Mouse (Mus musculus): Measurements from ENCODE around the gene Gm21905. TPM values are rescaled to one million over a fixed set of nuclear protein-coding genes. Genes with fewer than 3 reads are reported as not detected.

Gene Gm21905
- total and polyA plus RNA-seq, 2 experiments from 2014 or later: not detected

DNA sequence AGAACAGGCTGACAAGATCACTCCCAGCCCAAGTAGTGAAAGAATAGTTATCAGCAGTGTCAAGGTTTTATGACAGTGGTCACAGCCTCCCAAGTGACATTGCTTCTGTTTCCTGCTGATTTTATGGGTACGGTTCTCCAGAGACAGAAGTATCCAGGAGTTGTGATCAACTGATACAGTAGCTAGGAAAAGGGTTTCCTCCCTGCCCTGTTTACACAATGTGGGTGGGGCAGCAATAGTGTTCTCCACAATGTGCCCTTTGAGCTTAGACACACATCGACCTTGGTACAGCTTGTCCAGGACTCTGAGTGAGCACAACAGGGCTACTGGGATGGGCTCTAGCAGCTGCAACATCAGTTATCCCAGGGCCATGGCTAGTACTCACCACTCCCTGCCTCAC, 14.6 kb downstream of the Gm21905 start:
- 83% methylated on average over 2 of the region's 2 CpGs for WGBS
- Histone ChIP-seq H3K9me3 (ENCODE audit: low read length) (no peaks in the 10 kb centered on the region), H3K27me3 (ENCODE audit: insufficient read depth, low read length) (no peaks in the 10 kb centered on the region), H3K36me3 (ENCODE audit: insufficient read depth, low read length) (no peaks in the 10 kb centered on the region), H3K9ac (replicated peaks; ENCODE audit: low read length, poor library complexity, severe bottlenecking) (no peak overlapping the region), H3K4me1 (ENCODE audit: insufficient read depth, low read length) (no peaks in the 10 kb centered on the region), H3K27ac (ENCODE audit: low read depth, low read length) (no peak overlapping the region), H3K4me3 (ENCODE audit: low read depth, low read length) (no peak overlapping the region), H3K4me2 (ENCODE audit: low read depth, low read length, poor library complexity, severe bottlenecking) (no peak overlapping the region)
- no peak for DNase-seq (ENCODE audit: low spot score)
- no peak for ATAC-seq (ENCODE audit: low FRiP score)
- TF ChIP-seq CTCF (IDR thresholded peaks at IDR 0.05): no peak

DNA sequence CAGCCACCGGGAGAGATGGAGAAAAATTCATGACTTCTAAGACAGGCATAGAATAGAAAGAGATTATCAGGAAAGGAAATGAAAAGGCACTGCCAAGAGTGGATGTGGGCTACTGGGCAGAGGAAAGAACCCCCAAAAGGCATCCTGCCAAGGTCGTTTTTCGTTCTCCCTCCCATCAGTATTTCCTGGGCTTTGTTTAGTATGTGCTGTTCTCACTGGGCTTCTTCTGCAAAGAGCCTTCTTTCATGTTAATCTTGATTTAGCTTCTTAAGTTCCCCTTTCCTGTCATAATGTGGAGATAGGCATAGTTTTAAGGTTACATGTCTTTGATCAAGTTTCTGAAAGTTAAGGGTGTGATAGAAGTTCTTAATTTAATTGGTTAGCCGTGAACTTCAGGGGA, 15.6 kb downstream of the Gm21905 start:
- ATAC-seq (ENCODE audit: low FRiP score) (no peak), DNase-seq (ENCODE audit: low spot score) (no peak)
- Histone ChIP-seq H3K27me3 (ENCODE audit: insufficient read depth, low read length) (no peaks in the 10 kb centered on the region), H3K36me3 (ENCODE audit: insufficient read depth, low read length) (no peaks in the 10 kb centered on the region), H3K4me3 (ENCODE audit: low read depth, low read length) (no peak overlapping the region), H3K4me1 (ENCODE audit: insufficient read depth, low read length) (no peaks in the 10 kb centered on the region), H3K4me2 (ENCODE audit: low read depth, low read length, poor library complexity, severe bottlenecking) (no peak overlapping the region), H3K9me3 (ENCODE audit: low read length) (no peaks in the 10 kb centered on the region), H3K9ac (replicated peaks; ENCODE audit: low read length, poor library complexity, severe bottlenecking) (no peak overlapping the region), H3K27ac (ENCODE audit: low read depth, low read length) (no peak overlapping the region)
- TF ChIP-seq CTCF (IDR thresholded peaks at IDR 0.05): no peak
- WGBS: 48% methylated on average over 4 of the region's 4 CpGs

DNA sequence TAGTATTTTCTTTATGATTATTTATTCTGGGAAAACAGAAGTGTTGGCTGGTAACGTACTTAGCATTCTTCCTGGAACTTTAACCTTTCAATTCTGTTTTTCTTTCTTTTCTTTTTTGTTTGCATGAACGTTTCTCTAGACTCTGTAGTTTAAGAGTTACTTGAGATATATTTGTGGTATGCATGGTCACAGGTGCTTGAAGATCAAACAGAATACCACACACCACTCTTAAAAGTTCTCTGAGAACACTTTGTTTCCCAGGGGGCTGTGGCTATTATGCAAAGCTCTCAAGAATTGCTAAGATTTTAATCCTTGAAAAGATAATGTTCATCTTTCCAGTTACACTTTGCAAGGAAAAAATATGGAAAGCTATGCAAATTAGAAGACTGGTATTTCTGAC, 41.7 kb downstream of the Gm21905 start:
- WGBS: 53% methylated on average over 2 of the region's 2 CpGs
- H3K27me3 ChIP-seq (ENCODE audit: insufficient read depth, low read length): no peaks in the 10 kb centered on the region
- ATAC-seq (ENCODE audit: low FRiP score) (no peak), DNase-seq (ENCODE audit: low spot score) (no peak)
- H3K9me3 ChIP-seq (ENCODE audit: low read length): no peaks in the 10 kb centered on the region
- H3K36me3 ChIP-seq (ENCODE audit: insufficient read depth, low read length): no peaks in the 10 kb centered on the region
- TF ChIP-seq CTCF (IDR thresholded peaks at IDR 0.05): no peak
- no peak overlapping the region for H3K27ac ChIP-seq (ENCODE audit: low read depth, low read length)
- no peak overlapping the region for H3K4me3 ChIP-seq (ENCODE audit: low read depth, low read length)
- H3K9ac ChIP-seq (replicated peaks; ENCODE audit: low read length, poor library complexity, severe bottlenecking): no peak overlapping the region
- no peak overlapping the region for H3K4me2 ChIP-seq (ENCODE audit: low read depth, low read length, poor library complexity, severe bottlenecking)
- no peaks in the 10 kb centered on the region for H3K4me1 ChIP-seq (ENCODE audit: insufficient read depth, low read length)

DNA sequence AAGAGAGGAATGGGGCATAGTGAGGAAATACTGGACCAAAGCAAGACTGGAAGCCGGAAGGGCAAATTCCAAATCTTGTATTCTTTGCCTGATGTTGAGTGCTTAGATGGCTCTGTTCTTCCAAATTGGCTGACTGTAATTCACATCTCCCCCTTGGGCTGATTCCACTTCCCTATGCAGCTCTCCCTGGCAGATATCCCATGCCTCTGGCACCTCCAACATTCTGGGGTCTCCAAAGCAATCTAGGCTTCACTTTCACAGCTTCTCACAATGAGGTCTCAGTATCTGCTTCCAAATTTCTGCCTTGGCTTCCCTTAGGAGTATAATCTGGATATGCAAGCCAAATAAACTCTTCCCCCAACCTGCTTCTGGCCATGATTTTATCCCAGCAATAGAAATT, 47.3 kb downstream of the Gm21905 start:
- H3K9me3 ChIP-seq (ENCODE audit: low read length): no peaks in the 10 kb centered on the region
- no peak for TF ChIP-seq CTCF (IDR thresholded peaks at IDR 0.05)
- no peak overlapping the region for H3K27ac ChIP-seq (ENCODE audit: low read depth, low read length)
- DNase-seq (ENCODE audit: low spot score) (peak; percentile 15), ATAC-seq (ENCODE audit: low FRiP score) (no peak)
- H3K36me3 ChIP-seq (ENCODE audit: insufficient read depth, low read length): no peaks in the 10 kb centered on the region
- H3K4me3 ChIP-seq (ENCODE audit: low read depth, low read length): no peak overlapping the region
- no peak overlapping the region for H3K4me2 ChIP-seq (ENCODE audit: low read depth, low read length, poor library complexity, severe bottlenecking)
- H3K4me1 ChIP-seq (ENCODE audit: insufficient read depth, low read length): no peaks in the 10 kb centered on the region
- no peaks in the 10 kb centered on the region for H3K27me3 ChIP-seq (ENCODE audit: insufficient read depth, low read length)
- no peak overlapping the region for H3K9ac ChIP-seq (replicated peaks; ENCODE audit: low read length, poor library complexity, severe bottlenecking)
- WGBS: 95% methylated on average over 1 of the region's 1 CpGs

DNA sequence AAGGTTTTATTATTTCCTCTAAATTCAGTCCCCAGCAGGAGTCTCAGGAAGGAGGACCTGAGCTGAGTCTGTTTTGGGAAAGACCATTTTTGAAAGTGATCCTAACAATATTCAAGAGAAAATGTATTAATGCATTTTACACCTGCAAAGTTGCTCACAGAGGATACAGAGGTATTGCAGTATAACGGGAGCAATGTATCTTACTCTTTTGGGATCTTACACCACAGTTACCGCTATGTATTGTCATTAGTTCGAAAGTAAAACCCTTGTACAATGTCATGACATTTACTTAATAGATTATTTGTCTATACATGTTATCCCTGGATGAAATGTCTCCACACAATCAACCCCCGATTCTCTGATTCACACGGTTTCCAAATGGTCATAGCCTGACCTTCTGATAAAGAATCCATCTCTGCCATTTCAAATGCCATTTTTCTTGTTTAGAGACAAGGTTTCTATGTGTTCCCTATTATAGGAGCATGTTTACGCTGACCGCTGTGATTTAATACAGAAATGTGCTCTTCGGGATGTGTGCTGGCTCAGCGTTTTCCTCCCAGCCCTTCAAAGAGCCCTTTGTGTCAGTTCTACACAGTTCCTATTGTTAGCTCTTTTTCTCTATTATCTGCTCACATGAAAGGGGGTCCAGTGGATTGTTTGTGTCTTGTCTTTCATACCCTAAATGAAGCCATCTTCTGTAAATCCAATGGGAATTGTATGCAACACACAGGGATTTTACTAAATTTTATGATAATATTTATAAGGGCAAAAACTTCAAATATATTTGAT, 61.6 kb downstream of the Gm21905 start:
- Histone ChIP-seq H3K27me3 (ENCODE audit: insufficient read depth, low read length) (no peaks in the 10 kb centered on the region), H3K27ac (ENCODE audit: low read depth, low read length) (no peak overlapping the region), H3K9ac (replicated peaks; ENCODE audit: low read length, poor library complexity, severe bottlenecking) (no peak overlapping the region), H3K9me3 (ENCODE audit: low read length) (no peaks in the 10 kb centered on the region), H3K4me1 (ENCODE audit: insufficient read depth, low read length) (peaks cover 7% of the 10 kb centered on the region; the same call in 1 of the 2 replicates), H3K4me2 (ENCODE audit: low read depth, low read length, poor library complexity, severe bottlenecking) (no peak overlapping the region; the same call in 1 of the 2 replicates), H3K4me3 (ENCODE audit: low read depth, low read length) (no peak overlapping the region), H3K36me3 (ENCODE audit: insufficient read depth, low read length) (no peaks in the 10 kb centered on the region)
- peak; percentile 32 for DNase-seq (ENCODE audit: low spot score)
- 37% methylated on average over 9 of the region's 9 CpGs for WGBS
- ATAC-seq (ENCODE audit: low FRiP score): no peak
- no peak for TF ChIP-seq CTCF (IDR thresholded peaks at IDR 0.05)

DNA sequence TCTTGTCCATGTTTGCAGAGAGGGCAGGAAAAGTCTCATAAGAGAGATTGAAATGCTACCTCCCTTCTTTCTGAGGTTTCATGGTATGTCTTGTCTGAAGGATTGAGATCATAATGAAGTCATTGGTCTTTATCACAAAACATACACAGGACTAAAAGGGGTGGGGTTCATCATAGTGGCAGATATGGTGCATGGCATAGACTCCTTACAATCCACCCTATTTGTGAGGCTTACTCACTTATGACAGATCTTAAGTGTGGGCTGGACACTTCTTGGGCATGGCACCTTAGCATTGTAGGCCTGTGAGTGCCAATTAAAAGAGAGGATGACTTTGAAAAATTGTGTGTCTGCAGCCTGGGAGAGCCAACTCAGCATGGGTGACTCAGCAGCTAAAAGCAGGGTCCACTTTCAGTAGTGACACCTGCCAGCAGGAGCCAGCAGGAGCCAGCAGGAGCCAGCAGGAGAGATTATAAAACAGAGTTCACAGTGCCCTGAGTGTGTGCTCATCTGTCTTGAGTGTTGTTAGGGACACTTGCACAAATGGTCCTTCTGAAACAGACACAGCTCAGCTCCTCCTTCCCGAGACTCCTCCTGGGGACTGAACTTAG, 62.6 kb downstream of the Gm21905 start:
- DNase-seq (ENCODE audit: low spot score): no peak
- WGBS: 73% methylated on average over 1 of the region's 1 CpGs
- Histone ChIP-seq H3K9ac (replicated peaks; ENCODE audit: low read length, poor library complexity, severe bottlenecking) (no peak overlapping the region), H3K36me3 (ENCODE audit: insufficient read depth, low read length) (no peaks in the 10 kb centered on the region), H3K9me3 (ENCODE audit: low read length) (no peaks in the 10 kb centered on the region), H3K4me3 (ENCODE audit: low read depth, low read length) (no peak overlapping the region), H3K4me1 (ENCODE audit: insufficient read depth, low read length) (peaks cover 7% of the 10 kb centered on the region; the same call in 1 of the 2 replicates), H3K4me2 (ENCODE audit: low read depth, low read length, poor library complexity, severe bottlenecking) (no peak overlapping the region), H3K27me3 (ENCODE audit: insufficient read depth, low read length) (no peaks in the 10 kb centered on the region), H3K27ac (ENCODE audit: low read depth, low read length) (no peak overlapping the region)
- no peak for TF ChIP-seq CTCF (IDR thresholded peaks at IDR 0.05)
- no peak for ATAC-seq (ENCODE audit: low FRiP score)

Other genes starting within 250 kb of the Gm21905 start
- 95.7 and 104 TPM in 2 replicates for gene Atp8a1, start 99.0 kb downstream of the Gm21905 start, total RNA-seq (2014; rRNA removed)
- 35.5 and 42.9 TPM in 2 replicates for gene Atp8a1, start 99.0 kb downstream of the Gm21905 start, polyA plus RNA-seq (2015; fragmentation: Nextera tagmentation; extraction: Ambion mirVana)
- not detected in 2 replicates for gene Gm5108, start 4.8 kb downstream of the Gm21905 start, total RNA-seq (2014; rRNA removed)
- not detected in 2 replicates for gene Gm5108, start 4.8 kb downstream of the Gm21905 start, polyA plus RNA-seq (2015; fragmentation: Nextera tagmentation; extraction: Ambion mirVana)
- not detected in 2 replicates for gene Grxcr1, start 85.4 kb upstream of the Gm21905 start, total RNA-seq (2014; rRNA removed)
- not detected in 2 replicates for gene Grxcr1, start 85.4 kb upstream of the Gm21905 start, polyA plus RNA-seq (2015; fragmentation: Nextera tagmentation; extraction: Ambion mirVana)